Mouse (Mus musculus): ENCODE measurements around the gene Spop. TPM values are rescaled to one million over a fixed set of nuclear protein-coding genes. Genes with fewer than 3 reads are reported as not detected.
"Not testable (repeated sequence)": the region's sequence is repeated elsewhere in the genome, so short reads cannot be mapped to it uniquely, and the experiment has no call there.

The Spop gene
- polyA plus RNA-seq, 1 experiment from 2014 or later = 155 TPM

- H3K27ac ChIP-seq (ENCODE audit: low read length) = no peak overlapping the region
- no peak overlapping the region for H3K4me2 ChIP-seq (replicated peaks; ENCODE audit: low read depth, low read length)
Observed at GRCm38 (mm10) chr11:95500412-95500811, 86.5 kb downstream of the Spop start.

GRCm38 (mm10) chr11:95500836-95501235, 87.0 kb downstream of the Spop start:
- no peak overlapping the region for H3K4me3 ChIP-seq (ENCODE audit: low read length)
- peaks cover 8% of the 10 kb centered on the region; the same call in 1 of the 2 replicates for H3K4me1 ChIP-seq (ENCODE audit: insufficient read depth, low read length)
- ATAC-seq (ENCODE audit: low FRiP score, low TSS enrichment) = no peak
- no peak overlapping the region for H3K27ac ChIP-seq (ENCODE audit: low read length)
- H3K27me3 ChIP-seq (ENCODE audit: insufficient read depth, low read length) = no peaks in the 10 kb centered on the region
- no peak overlapping the region for H3K9ac ChIP-seq (replicated peaks; ENCODE audit: low read length)
- H3K4me2 ChIP-seq (replicated peaks; ENCODE audit: low read depth, low read length) = no peak overlapping the region
- WGBS = 35% methylated on average over 3 of the region's 3 CpGs
- H3K36me3 ChIP-seq (ENCODE audit: insufficient read depth, low read length) = peaks cover 7% of the 10 kb centered on the region; the same call in 1 of the 2 replicates
- no peaks in the 10 kb centered on the region for H3K9me3 ChIP-seq (ENCODE audit: low read length)

More at GRCm38 (mm10) chr11:95500412-95500811, 86.5 kb downstream of the Spop start:
- WGBS = 30% methylated on average over 4 of the region's 4 CpGs
- Histone ChIP-seq H3K36me3 (ENCODE audit: insufficient read depth, low read length) (peaks cover 7% of the 10 kb centered on the region; the same call in 1 of the 2 replicates), H3K4me3 (ENCODE audit: low read length) (no peak overlapping the region), H3K4me1 (ENCODE audit: insufficient read depth, low read length) (peaks cover 8% of the 10 kb centered on the region; the same call in 1 of the 2 replicates), H3K9ac (replicated peaks; ENCODE audit: low read length) (no peak overlapping the region), H3K27me3 (ENCODE audit: insufficient read depth, low read length) (no peaks in the 10 kb centered on the region), H3K9me3 (ENCODE audit: low read length) (no peaks in the 10 kb centered on the region)
- ATAC-seq (ENCODE audit: low FRiP score, low TSS enrichment) = no peak

- 88% methylated on average over 8 of the region's 8 CpGs for WGBS
- not testable (repeated sequence) for H3K4me3 ChIP-seq (ENCODE audit: low read length); H3K27ac ChIP-seq (ENCODE audit: low read length); ATAC-seq (ENCODE audit: low FRiP score, low TSS enrichment); H3K4me2 ChIP-seq (replicated peaks; ENCODE audit: low read depth, low read length); H3K36me3 ChIP-seq (ENCODE audit: insufficient read depth, low read length); H3K9me3 ChIP-seq (ENCODE audit: low read length); H3K9ac ChIP-seq (replicated peaks; ENCODE audit: low read length); H3K4me1 ChIP-seq (ENCODE audit: insufficient read depth, low read length); H3K27me3 ChIP-seq (ENCODE audit: insufficient read depth, low read length)
Observed at GRCm38 (mm10) chr11:95501826-95502225, 87.9 kb downstream of the Spop start.

- Histone ChIP-seq H3K4me1 (ENCODE audit: insufficient read depth, low read length) (peaks cover 15% of the 10 kb centered on the region), H3K4me2 (replicated peaks; ENCODE audit: low read depth, low read length) (no peak overlapping the region), H3K4me3 (ENCODE audit: low read length) (no peak overlapping the region), H3K27ac (ENCODE audit: low read length) (no peak overlapping the region), H3K27me3 (ENCODE audit: insufficient read depth, low read length) (no peaks in the 10 kb centered on the region), H3K9ac (replicated peaks; ENCODE audit: low read length) (no peak overlapping the region), H3K36me3 (ENCODE audit: insufficient read depth, low read length) (no peaks in the 10 kb centered on the region), H3K9me3 (ENCODE audit: low read length) (no peaks in the 10 kb centered on the region)
- peak; percentile 64; the same call in 1 of the 2 replicates for ATAC-seq (ENCODE audit: low FRiP score, low TSS enrichment)
- WGBS = 51% methylated on average over 10 of the region's 10 CpGs
Observed at GRCm38 (mm10) chr11:95503581-95504180, 89.8 kb downstream of the Spop start.

GRCm38 (mm10) chr11:95504271-95504731, 90.4 kb downstream of the Spop start:
- 53% methylated on average over 6 of the region's 6 CpGs for WGBS
- no peak overlapping the region for H3K27ac ChIP-seq (ENCODE audit: low read length)
- ATAC-seq (ENCODE audit: low FRiP score, low TSS enrichment) = no peak

GRCm38 (mm10) chr11:95507041-95507716, 93.3 kb downstream of the Spop start:
- H3K9ac ChIP-seq (replicated peaks; ENCODE audit: low read length) = no peak overlapping the region
- no peaks in the 10 kb centered on the region for H3K36me3 ChIP-seq (ENCODE audit: insufficient read depth, low read length)
- ATAC-seq (ENCODE audit: low FRiP score, low TSS enrichment) = no peak
- WGBS = 23% methylated on average over 12 of the region's 12 CpGs
- no peak overlapping the region for H3K4me2 ChIP-seq (replicated peaks; ENCODE audit: low read depth, low read length)
- H3K27ac ChIP-seq (ENCODE audit: low read length) = no peak overlapping the region
- H3K9me3 ChIP-seq (ENCODE audit: low read length) = no peaks in the 10 kb centered on the region
- peaks cover 4% of the 10 kb centered on the region for H3K27me3 ChIP-seq (ENCODE audit: insufficient read depth, low read length)
- no peak overlapping the region for H3K4me3 ChIP-seq (ENCODE audit: low read length)
- H3K4me1 ChIP-seq (ENCODE audit: insufficient read depth, low read length) = peaks cover 17% of the 10 kb centered on the region

More at GRCm38 (mm10) chr11:95504271-95504731, 90.4 kb downstream of the Spop start:
- no peak overlapping the region for H3K4me2 ChIP-seq (replicated peaks; ENCODE audit: low read depth, low read length)
- H3K36me3 ChIP-seq (ENCODE audit: insufficient read depth, low read length) = no peaks in the 10 kb centered on the region
- no peak overlapping the region for H3K9ac ChIP-seq (replicated peaks; ENCODE audit: low read length)
- H3K27me3 ChIP-seq (ENCODE audit: insufficient read depth, low read length) = no peaks in the 10 kb centered on the region
- H3K4me3 ChIP-seq (ENCODE audit: low read length) = no peak overlapping the region
- peaks cover 17% of the 10 kb centered on the region for H3K4me1 ChIP-seq (ENCODE audit: insufficient read depth, low read length)
- no peaks in the 10 kb centered on the region for H3K9me3 ChIP-seq (ENCODE audit: low read length)

GRCm38 (mm10) chr11:95507785-95508184, 93.9 kb downstream of the Spop start:
- Histone ChIP-seq H3K4me2 (replicated peaks; ENCODE audit: low read depth, low read length) (no peak overlapping the region), H3K4me3 (ENCODE audit: low read length) (no peak overlapping the region), H3K9ac (replicated peaks; ENCODE audit: low read length) (no peak overlapping the region), H3K27me3 (ENCODE audit: insufficient read depth, low read length) (peaks cover 10% of the 10 kb centered on the region), H3K27ac (ENCODE audit: low read length) (no peak overlapping the region), H3K4me1 (ENCODE audit: insufficient read depth, low read length) (peaks cover 17% of the 10 kb centered on the region), H3K9me3 (ENCODE audit: low read length) (no peaks in the 10 kb centered on the region), H3K36me3 (ENCODE audit: insufficient read depth, low read length) (no peaks in the 10 kb centered on the region)
- no peak for ATAC-seq (ENCODE audit: low FRiP score, low TSS enrichment)
- 73% methylated on average over 5 of the region's 5 CpGs for WGBS

- H3K4me2 ChIP-seq (replicated peaks; ENCODE audit: low read depth, low read length) = no peak overlapping the region
- no peaks in the 10 kb centered on the region for H3K9me3 ChIP-seq (ENCODE audit: low read length)
- no peak overlapping the region for H3K27ac ChIP-seq (ENCODE audit: low read length)
- H3K4me1 ChIP-seq (ENCODE audit: insufficient read depth, low read length) = peaks cover 19% of the 10 kb centered on the region
- no peak overlapping the region for H3K4me3 ChIP-seq (ENCODE audit: low read length)
- H3K9ac ChIP-seq (replicated peaks; ENCODE audit: low read length) = no peak overlapping the region
- H3K36me3 ChIP-seq (ENCODE audit: insufficient read depth, low read length) = no peaks in the 10 kb centered on the region
- 46% methylated on average over 13 of the region's 13 CpGs for WGBS
- no peak for ATAC-seq (ENCODE audit: low FRiP score, low TSS enrichment)
- peaks cover 16% of the 10 kb centered on the region for H3K27me3 ChIP-seq (ENCODE audit: insufficient read depth, low read length)
Observed at GRCm38 (mm10) chr11:95508211-95508926, 94.5 kb downstream of the Spop start.

- no peak for ATAC-seq (ENCODE audit: low FRiP score, low TSS enrichment)
- Histone ChIP-seq H3K36me3 (ENCODE audit: insufficient read depth, low read length) (no peaks in the 10 kb centered on the region), H3K4me1 (ENCODE audit: insufficient read depth, low read length) (peaks cover 21% of the 10 kb centered on the region), H3K27ac (ENCODE audit: low read length) (no peak overlapping the region), H3K4me3 (ENCODE audit: low read length) (no peak overlapping the region), H3K9me3 (ENCODE audit: low read length) (no peaks in the 10 kb centered on the region), H3K27me3 (ENCODE audit: insufficient read depth, low read length) (peaks cover 22% of the 10 kb centered on the region), H3K9ac (replicated peaks; ENCODE audit: low read length) (no peak overlapping the region), H3K4me2 (replicated peaks; ENCODE audit: low read depth, low read length) (no peak overlapping the region)
- WGBS = 84% methylated on average over 6 of the region's 6 CpGs
Observed at GRCm38 (mm10) chr11:95509126-95509717, 95.3 kb downstream of the Spop start.

All from kidney, embryonic 16.5 days (tissue).